In the genomic region with DNA sequence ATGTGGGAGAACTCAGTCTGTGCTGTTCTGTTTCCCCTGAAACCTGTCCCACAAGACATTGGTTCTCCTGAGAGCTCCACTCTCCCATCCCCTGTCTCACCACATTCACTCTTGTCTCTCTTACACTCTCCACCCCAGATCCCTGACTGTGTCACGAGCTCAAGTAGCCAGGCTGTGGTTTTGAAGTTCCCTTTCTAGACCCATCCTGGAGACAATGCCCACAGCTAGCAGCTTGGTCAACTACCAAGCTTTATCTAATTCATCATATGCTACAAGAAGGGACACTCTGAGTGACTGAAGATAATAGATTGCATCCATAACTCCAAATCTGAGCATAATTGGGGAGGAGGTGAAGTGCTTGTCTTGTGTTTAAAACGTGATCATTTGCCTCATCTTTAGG, we compare ENCODE assay signal across 40 mouse cellular contexts. TPM values are rescaled to one million over a fixed set of nuclear protein-coding genes. Genes with fewer than 3 reads are reported as not detected.
"Had no signal": no experiment of that assay in that cellular context is flagged by ENCODE, and none has a peak within 500 bp of the region (broad histone marks: within the 10 kb centered on the region; RNA-seq: fewer than 3 reads in every experiment).

No protein-coding gene starts in this region.

RNA-seq across cellular contexts. Expression of gene Serpina3n, which starts 15.5 kb away (rescaled TPM):
- total RNA-seq: hematopoietic stem cell, adult 5-6 weeks had no signal
- polyA plus RNA-seq: heart, embryonic 11.5 days; heart, embryonic 12.5 days; hindbrain, embryonic 10.5 days; inflammation-experienced regulatory T-cells, adult 6 months; intestine, embryonic 14.5 days; kidney, embryonic 14.5 days; kidney, embryonic 15.5 days; kidney, embryonic 16.5 days had no signal

RNA-seq across cellular contexts. Expression of gene Serpina3k, which starts 52.8 kb away (rescaled TPM):
- total RNA-seq: heart, postnatal 10 days; heart, postnatal 14 days; heart, postnatal 25 days; heart, postnatal 36 days; hematopoietic stem cell, adult 5-6 weeks; hindbrain, postnatal 0 days; layer of hippocampus, adult 18-20 months; layer of hippocampus, adult 2 months; layer of hippocampus, adult 8-10 months; layer of hippocampus, postnatal 10 days; layer of hippocampus, postnatal 14 days; layer of hippocampus, postnatal 25 days; layer of hippocampus, postnatal 36 days had no signal
- polyA plus RNA-seq: heart, embryonic 10.5 days; heart, embryonic 11.5 days; heart, embryonic 12.5 days; heart, embryonic 13.5 days; heart, embryonic 14.5 days; heart, embryonic 15.5 days; heart, embryonic 16.5 days; hindbrain, embryonic 10.5 days; hindbrain, embryonic 11.5 days; hindbrain, embryonic 12.5 days; hindbrain, embryonic 13.5 days; hindbrain, embryonic 14.5 days; hindbrain, embryonic 15.5 days; hindbrain, embryonic 16.5 days; hindbrain, postnatal 0 days; inflammation-experienced regulatory T-cells, adult 6 months; intestine, embryonic 14.5 days; intestine, embryonic 15.5 days; intestine, embryonic 16.5 days; intestine, postnatal 0 days; kidney, adult 2 months; kidney, embryonic 14.5 days; kidney, embryonic 15.5 days; kidney, embryonic 16.5 days; kidney, postnatal 0 days; large intestine, adult 2 months had no signal

RNA-seq across cellular contexts. Expression of gene Serpina3m, which starts 52.8 kb away (rescaled TPM):
- total RNA-seq: heart, postnatal 10 days; heart, postnatal 14 days; heart, postnatal 25 days; heart, postnatal 36 days; heart, postnatal 4 days; hematopoietic stem cell, adult 5-6 weeks; hindbrain, postnatal 0 days; layer of hippocampus, postnatal 10 days had no signal
- polyA plus RNA-seq: heart, embryonic 10.5 days; heart, embryonic 11.5 days; heart, embryonic 12.5 days; heart, embryonic 13.5 days; heart, embryonic 14.5 days; heart, embryonic 15.5 days; heart, embryonic 16.5 days; heart, postnatal 0 days; hindbrain, embryonic 10.5 days; hindbrain, embryonic 11.5 days; hindbrain, embryonic 12.5 days; hindbrain, embryonic 13.5 days; hindbrain, embryonic 14.5 days; hindbrain, embryonic 15.5 days; hindbrain, embryonic 16.5 days; hindbrain, postnatal 0 days; inflammation-experienced regulatory T-cells, adult 6 months; intestine, embryonic 14.5 days; intestine, embryonic 15.5 days; intestine, embryonic 16.5 days; intestine, postnatal 0 days; kidney, adult 2 months; kidney, embryonic 14.5 days; kidney, embryonic 15.5 days; kidney, embryonic 16.5 days; kidney, postnatal 0 days had no signal
